Mouse (Mus musculus): ENCODE measurements around the gene Dnajc3.

GRCm38 (mm10) chr14:118944702-118945101 is 6.9 kb downstream of the Dnajc3 start:
- TF ChIP-seq GABPA (IDR thresholded peaks at IDR 0.05; ENCODE audit: insufficient replicate concordance, low read depth, low read length), result no peak
- TF ChIP-seq POLR2A (IDR thresholded peaks at IDR 0.05; ENCODE audit: low read depth, low read length), result no peak
- TF ChIP-seq CTCF (conservative IDR thresholded peaks at IDR 0.05 in 1 of 2, IDR thresholded peaks at IDR 0.05 in 1 of 2; ENCODE audit: low read depth in 2 of 2, low read length in 2 of 2), result no peak
- no peak for TF ChIP-seq MAZ (IDR thresholded peaks at IDR 0.05; ENCODE audit: low read depth, low read length)
- no peak for TF ChIP-seq MAFK (IDR thresholded peaks at IDR 0.05; ENCODE audit: insufficient replicate concordance, low read length)
- TF ChIP-seq TBP (conservative IDR thresholded peaks at IDR 0.05; ENCODE audit: low read depth, low read length), result no peak
- TF ChIP-seq MAX (IDR thresholded peaks at IDR 0.05; ENCODE audit: low read length), result no peak
- no peak for TF ChIP-seq ETS1 (conservative IDR thresholded peaks at IDR 0.05; ENCODE audit: low read depth, low read length)
- no peak for TF ChIP-seq EP300 (IDR thresholded peaks at IDR 0.05; ENCODE audit: low read length)
- TF ChIP-seq RAD21 (IDR thresholded peaks at IDR 0.05; ENCODE audit: low read depth, low read length), result no peak
- no peak for TF ChIP-seq KAT2A (IDR thresholded peaks at IDR 0.05; ENCODE audit: insufficient replicate concordance, low read length)
